Comparison of ENCODE assay signal across 19 mouse cellular contexts in the genomic region with DNA sequence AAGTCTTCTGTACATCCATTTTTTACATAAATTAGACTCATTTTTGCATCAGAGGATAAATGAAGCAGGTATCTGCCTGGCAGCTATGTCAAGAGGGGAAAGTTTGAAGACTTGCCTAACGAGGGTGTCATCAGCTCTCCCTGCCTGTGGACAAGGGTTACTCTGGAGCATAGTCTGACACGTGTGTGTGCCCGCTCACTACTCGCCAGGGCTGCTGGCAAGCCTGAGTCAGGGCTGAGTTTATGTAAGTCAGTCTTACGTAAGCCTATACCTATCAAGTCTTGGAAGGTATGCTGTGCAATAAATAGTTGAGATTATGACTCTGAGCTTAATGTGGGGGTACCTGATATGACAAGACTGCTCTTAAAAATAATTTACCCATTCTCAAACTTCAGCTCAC. TPM values are rescaled to one million over a fixed set of nuclear protein-coding genes. Genes with fewer than 3 reads are reported as not detected.
A peak's percentile ranks its signal among the peaks of the same experiment; 100 is the strongest.
DNase-seq lines count a peak whose midpoint lies in the region; ATAC-seq and TF ChIP-seq lines count a peak whose summit lies in the region.
"Had no signal": no experiment of that assay in that cellular context is flagged by ENCODE, and none has a peak within 500 bp of the region (broad histone marks: within the 10 kb centered on the region; RNA-seq: fewer than 3 reads in every experiment).

No protein-coding gene starts in this region.

- no peak overlapping the region for H3K9ac ChIP-seq in forebrain, embryonic 13.5 days
- H3K9ac ChIP-seq: embryonic facial prominence, embryonic 12.5 days; heart, embryonic 13.5 days; limb, embryonic 15.5 days; neural tube, embryonic 15.5 days had no signal

- no peak overlapping the region for H3K27ac ChIP-seq in cerebellum, adult 2 months (ENCODE audit: insufficient read depth, low read length)
- H3K27ac ChIP-seq in forebrain, embryonic 13.5 days, result no peak overlapping the region
- H3K27ac ChIP-seq: embryonic facial prominence, embryonic 12.5 days; heart, embryonic 13.5 days; kidney, postnatal 0 days; limb, embryonic 15.5 days; neural tube, embryonic 15.5 days; stomach, postnatal 0 days had no signal

- H3K27me3 ChIP-seq in cerebellum, adult 2 months (ENCODE audit: control insufficient read depth, insufficient read depth, low read length), result no peaks in the 10 kb centered on the region
- no peaks in the 10 kb centered on the region for H3K27me3 ChIP-seq in forebrain, embryonic 13.5 days
- H3K27me3 ChIP-seq: embryonic facial prominence, embryonic 12.5 days; limb, embryonic 15.5 days; neural tube, embryonic 15.5 days had no signal

- 0 out of 2 replicates have a peak, but pooled peaks have one; percentile 22 for ATAC-seq in granulocyte monocyte progenitor cell, adult 5-6 weeks (replicated peaks; ENCODE audit: poor library complexity, severe bottlenecking)
- ATAC-seq in forebrain, embryonic 13.5 days, result no peak
- ATAC-seq: lung, postnatal 0 days had no signal

- peak; percentile 21 to 48 for DNase-seq in cerebellum, adult 2 months
- no peak for DNase-seq in cerebellum, adult 11 months
- DNase-seq in kidney, adult 11 months, result peak; percentile 54
- no peak for DNase-seq in kidney, postnatal 14 days
- peak; percentile 73 for DNase-seq in brain, adult 2 months (ENCODE audit: low read depth, low spot score)
- DNase-seq in retina, postnatal 1 day, result no peak
- DNase-seq: right cerebral cortex, adult 18-20 months; thymus, postnatal 14 days had no signal

- peaks cover 8% of the 10 kb centered on the region; the same call in 1 of the 2 replicates for H3K4me1 ChIP-seq in cerebellum, adult 2 months (ENCODE audit: control insufficient read depth, insufficient read depth, low read length)
- no peaks in the 10 kb centered on the region for H3K4me1 ChIP-seq in forebrain, embryonic 13.5 days
- H3K4me1 ChIP-seq: neural tube, embryonic 15.5 days had no signal

- no peaks in the 10 kb centered on the region for H3K36me3 ChIP-seq in forebrain, embryonic 13.5 days (ENCODE audit: poor library complexity, severe bottlenecking)
- H3K36me3 ChIP-seq: embryonic facial prominence, embryonic 12.5 days; heart, embryonic 13.5 days; hindbrain, embryonic 10.5 days; limb, embryonic 15.5 days; neural tube, embryonic 15.5 days had no signal

- 37% methylated on average over 5 of the region's 5 CpGs for WGBS in cerebellum, adult 2 months
- 78% methylated on average over 5 of the region's 5 CpGs for WGBS in forebrain, embryonic 13.5 days

- TF ChIP-seq CTCF in cerebellum, adult 2 months (IDR thresholded peaks at IDR 0.05; ENCODE audit: borderline replicate concordance, insufficient read depth, low read depth, low read length), result no peak

- TF ChIP-seq POLR2A in cerebellum, adult 2 months (IDR thresholded peaks at IDR 0.05; ENCODE audit: borderline replicate concordance, insufficient read depth, low read length), result no peak

- H3K4me3 ChIP-seq in cerebellum, adult 2 months (replicated peaks; ENCODE audit: insufficient read depth, low read depth, low read length), result no peak overlapping the region
- no peak overlapping the region for H3K4me3 ChIP-seq in forebrain, embryonic 13.5 days
- H3K4me3 ChIP-seq: embryonic facial prominence, embryonic 12.5 days; heart, embryonic 13.5 days; hindbrain, embryonic 10.5 days; limb, embryonic 15.5 days; neural tube, embryonic 15.5 days had no signal

- no peak overlapping the region for H3K4me2 ChIP-seq in forebrain, embryonic 13.5 days
- H3K4me2 ChIP-seq: embryonic facial prominence, embryonic 12.5 days; heart, embryonic 13.5 days; limb, embryonic 15.5 days; midbrain, embryonic 11.5 days; neural tube, embryonic 15.5 days had no signal

- peaks cover 2% of the 10 kb centered on the region; the same call in 1 of the 2 replicates for H3K9me3 ChIP-seq in forebrain, embryonic 13.5 days (replicated peaks)
- H3K9me3 ChIP-seq: limb, embryonic 15.5 days; neural tube, embryonic 15.5 days had no signal

RNA-seq across cellular contexts. Expression of a gene that starts 19.2 kb away (rescaled TPM):
- polyA plus RNA-seq in cerebellum, adult 2 months (2012; rRNA removed), result 195 and 196 TPM in 2 replicates
- total RNA-seq in granulocyte monocyte progenitor cell, adult 5-6 weeks (2014; fragmentation: Nextera tagmentation), result 21.2 and 28.6 TPM in 2 replicates
- total RNA-seq in granulocyte monocyte progenitor cell, adult 5-6 weeks (2017), result 34.3 and 41.4 TPM in 2 replicates
- polyA plus RNA-seq in forebrain, embryonic 13.5 days (2015; fragmentation: Nextera tagmentation; extraction: Ambion mirVana), result 2.7 and 3.7 TPM in 2 replicates

RNA-seq across cellular contexts. Expression of a gene that starts 59.4 kb away (rescaled TPM):
- polyA plus RNA-seq in cerebellum, adult 2 months (2012; rRNA removed), result 131 and 134 TPM in 2 replicates
- total RNA-seq in granulocyte monocyte progenitor cell, adult 5-6 weeks (2014; fragmentation: Nextera tagmentation), result 70.4 and 96.2 TPM in 2 replicates
- 47.9 and 53.2 TPM in 2 replicates for total RNA-seq in granulocyte monocyte progenitor cell, adult 5-6 weeks (2017)
- polyA plus RNA-seq in forebrain, embryonic 13.5 days (2015; fragmentation: Nextera tagmentation; extraction: Ambion mirVana), result 136 and 137 TPM in 2 replicates

Comparison
In these comparisons a context has a peak if more than half of its experiments do, and no peak if none do; other contexts are left out.
1. DNase-seq: peak in cerebellum, adult 2 months (2 of 2), kidney, adult 11 months (single experiment) and brain, adult 2 months (single experiment); none in cerebellum, adult 11 months (single experiment), kidney, postnatal 14 days (single experiment) and retina, postnatal 1 day (single experiment).
2. RNA of a gene that starts 19.2 kb away (polyA plus RNA-seq): 195 to 196 TPM in cerebellum, adult 2 months; 2.7 to 3.7 TPM in forebrain, embryonic 13.5 days; every median in the first group is over 10 times any median in the second.